Mouse (Mus musculus): ENCODE measurements around the gene Slc35b4. TPM values are rescaled to one million over a fixed set of nuclear protein-coding genes. Genes with fewer than 3 reads are reported as not detected.

Slc35b4 gene
- polyA plus RNA-seq, 1 experiment: 49.6 TPM

DNA sequence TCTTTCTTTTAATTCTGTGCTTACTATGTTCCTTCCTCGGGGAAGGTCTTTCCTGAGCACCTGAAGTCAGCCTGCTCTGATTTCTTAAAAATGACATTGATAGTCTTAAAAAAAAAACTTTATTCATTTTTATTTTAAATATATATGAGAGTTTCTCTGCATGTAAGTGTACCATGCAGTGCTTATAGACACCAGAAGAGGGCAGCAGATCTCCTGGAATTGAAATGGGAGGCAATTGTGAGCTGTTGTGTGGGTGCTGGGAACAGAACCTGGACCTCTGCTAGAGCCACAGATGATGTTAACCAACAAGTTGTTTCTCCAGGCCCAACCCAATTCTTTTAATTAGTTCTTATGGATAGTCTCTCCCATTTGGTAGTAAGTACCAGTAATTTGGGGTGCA, 18.1 kb upstream of the Slc35b4 start:
- Histone ChIP-seq H3K27me3 (ENCODE audit: control insufficient read depth, insufficient read depth, low read length) (no peaks in the 10 kb centered on the region), H3K4me3 (ENCODE audit: control insufficient read depth, insufficient read depth, low read length) (no peak overlapping the region), H3K27ac (ENCODE audit: control insufficient read depth, insufficient read depth, low read length) (no peak overlapping the region), H3K36me3 (ENCODE audit: control insufficient read depth, insufficient read depth, low read length) (no peaks in the 10 kb centered on the region), H3K4me1 (replicated peaks; ENCODE audit: control insufficient read depth, insufficient read depth, low read length) (no peaks in the 10 kb centered on the region)
- TF ChIP-seq POLR2A (IDR thresholded peaks at IDR 0.05; ENCODE audit: control insufficient read depth, extremely low read depth, insufficient read depth, low read length, poor library complexity) (no peak), CTCF (IDR thresholded peaks at IDR 0.05; ENCODE audit: borderline replicate concordance, control insufficient read depth, extremely low read depth, insufficient read depth, low read length, poor library complexity) (no peak)
- WGBS: 88% methylated on average over 1 of the region's 1 CpGs
- no peak for DNase-seq

GRCm38 (mm10) chr6:34193708-34194475, 17.0 kb upstream of the Slc35b4 start:
- TF ChIP-seq POLR2A (IDR thresholded peaks at IDR 0.05; ENCODE audit: control insufficient read depth, extremely low read depth, insufficient read depth, low read length, poor library complexity): no peak
- peak; percentile 68; the same call in 1 of the 2 replicates for TF ChIP-seq CTCF (IDR thresholded peaks at IDR 0.05; ENCODE audit: borderline replicate concordance, control insufficient read depth, extremely low read depth, insufficient read depth, low read length, poor library complexity)
- Histone ChIP-seq H3K27ac (ENCODE audit: control insufficient read depth, insufficient read depth, low read length) (no peak overlapping the region), H3K36me3 (ENCODE audit: control insufficient read depth, insufficient read depth, low read length) (no peaks in the 10 kb centered on the region), H3K4me1 (replicated peaks; ENCODE audit: control insufficient read depth, insufficient read depth, low read length) (no peaks in the 10 kb centered on the region), H3K27me3 (ENCODE audit: control insufficient read depth, insufficient read depth, low read length) (no peaks in the 10 kb centered on the region), H3K4me3 (ENCODE audit: control insufficient read depth, insufficient read depth, low read length) (no peak overlapping the region)
- peak; percentile 80 for DNase-seq
- WGBS: 61% methylated on average over 12 of the region's 12 CpGs

GRCm38 (mm10) chr6:34191401-34191800, 14.5 kb upstream of the Slc35b4 start:
- Histone ChIP-seq H3K36me3 (ENCODE audit: control insufficient read depth, insufficient read depth, low read length) (no peaks in the 10 kb centered on the region), H3K4me1 (replicated peaks; ENCODE audit: control insufficient read depth, insufficient read depth, low read length) (no peaks in the 10 kb centered on the region), H3K4me3 (ENCODE audit: control insufficient read depth, insufficient read depth, low read length) (no peak overlapping the region), H3K27me3 (ENCODE audit: control insufficient read depth, insufficient read depth, low read length) (no peaks in the 10 kb centered on the region), H3K27ac (ENCODE audit: control insufficient read depth, insufficient read depth, low read length) (no peak overlapping the region)
- whole genome bisulfite sequencing: 95% methylated on average over 8 of the region's 8 CpGs
- DNase-seq: no peak
- TF ChIP-seq CTCF (IDR thresholded peaks at IDR 0.05; ENCODE audit: borderline replicate concordance, control insufficient read depth, extremely low read depth, insufficient read depth, low read length, poor library complexity) (no peak), POLR2A (IDR thresholded peaks at IDR 0.05; ENCODE audit: control insufficient read depth, extremely low read depth, insufficient read depth, low read length, poor library complexity) (no peak)

- DNase-seq: no peak
- TF ChIP-seq POLR2A (IDR thresholded peaks at IDR 0.05; ENCODE audit: control insufficient read depth, extremely low read depth, insufficient read depth, low read length, poor library complexity): no peak
- TF ChIP-seq CTCF (IDR thresholded peaks at IDR 0.05; ENCODE audit: borderline replicate concordance, control insufficient read depth, extremely low read depth, insufficient read depth, low read length, poor library complexity): no peak
- Histone ChIP-seq H3K4me1 (replicated peaks; ENCODE audit: control insufficient read depth, insufficient read depth, low read length) (no peaks in the 10 kb centered on the region), H3K4me3 (ENCODE audit: control insufficient read depth, insufficient read depth, low read length) (no peak overlapping the region), H3K27me3 (ENCODE audit: control insufficient read depth, insufficient read depth, low read length) (no peaks in the 10 kb centered on the region), H3K36me3 (ENCODE audit: control insufficient read depth, insufficient read depth, low read length) (no peaks in the 10 kb centered on the region), H3K27ac (ENCODE audit: control insufficient read depth, insufficient read depth, low read length) (no peak overlapping the region)
- WGBS: 58% methylated on average over 3 of the region's 3 CpGs
Observed at GRCm38 (mm10) chr6:34189494-34189893, 12.6 kb upstream of the Slc35b4 start.

DNA sequence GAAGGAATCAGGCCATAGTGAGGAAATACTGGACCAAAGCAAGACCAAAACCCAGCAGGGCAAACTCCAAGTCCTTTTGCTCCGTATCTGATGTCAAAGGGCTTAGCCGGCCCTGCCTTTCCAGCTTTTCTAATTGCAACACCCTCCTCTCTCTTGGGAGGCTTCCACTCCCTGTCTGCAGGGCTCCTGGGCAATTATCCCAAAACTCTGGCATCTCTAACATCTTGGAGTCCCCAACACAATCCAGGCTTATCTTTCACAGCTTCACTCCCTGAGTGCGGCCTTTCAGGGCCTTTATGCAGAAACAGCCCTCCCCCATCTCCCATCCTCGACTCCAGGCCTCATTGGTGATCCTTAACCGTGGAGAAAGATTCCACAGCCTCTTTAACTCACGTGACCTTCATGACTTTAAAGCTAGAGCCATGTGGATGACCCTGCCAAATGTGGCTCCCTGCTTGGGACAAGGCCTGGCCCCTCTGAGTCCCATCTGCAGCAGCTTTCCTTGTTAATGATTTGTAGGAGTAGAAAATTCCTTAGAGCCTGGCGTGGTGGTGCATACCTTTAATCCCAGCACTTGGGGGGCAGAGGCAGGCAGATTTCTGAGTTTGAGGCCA, 11.2 kb upstream of the Slc35b4 start:
- H3K36me3 ChIP-seq (ENCODE audit: control insufficient read depth, insufficient read depth, low read length): no peaks in the 10 kb centered on the region
- no peak for DNase-seq
- 87% methylated on average over 7 of the region's 7 CpGs for WGBS
- TF ChIP-seq POLR2A (IDR thresholded peaks at IDR 0.05; ENCODE audit: control insufficient read depth, extremely low read depth, insufficient read depth, low read length, poor library complexity) (no peak), CTCF (IDR thresholded peaks at IDR 0.05; ENCODE audit: borderline replicate concordance, control insufficient read depth, extremely low read depth, insufficient read depth, low read length, poor library complexity) (no peak)
- no peak overlapping the region for H3K27ac ChIP-seq (ENCODE audit: control insufficient read depth, insufficient read depth, low read length)
- peaks cover 4% of the 10 kb centered on the region for H3K4me1 ChIP-seq (replicated peaks; ENCODE audit: control insufficient read depth, insufficient read depth, low read length)
- no peaks in the 10 kb centered on the region for H3K27me3 ChIP-seq (ENCODE audit: control insufficient read depth, insufficient read depth, low read length)
- H3K4me3 ChIP-seq (ENCODE audit: control insufficient read depth, insufficient read depth, low read length): no peak overlapping the region

- WGBS: 97% methylated on average over 2 of the region's 2 CpGs
- H3K27ac ChIP-seq (ENCODE audit: control insufficient read depth, insufficient read depth, low read length): no peak overlapping the region
- H3K36me3 ChIP-seq (ENCODE audit: control insufficient read depth, insufficient read depth, low read length): no peaks in the 10 kb centered on the region
- DNase-seq: no peak
- no peak overlapping the region for H3K4me3 ChIP-seq (ENCODE audit: control insufficient read depth, insufficient read depth, low read length)
- TF ChIP-seq POLR2A (IDR thresholded peaks at IDR 0.05; ENCODE audit: control insufficient read depth, extremely low read depth, insufficient read depth, low read length, poor library complexity): no peak
- TF ChIP-seq CTCF (IDR thresholded peaks at IDR 0.05; ENCODE audit: borderline replicate concordance, control insufficient read depth, extremely low read depth, insufficient read depth, low read length, poor library complexity): no peak
- H3K27me3 ChIP-seq (ENCODE audit: control insufficient read depth, insufficient read depth, low read length): no peaks in the 10 kb centered on the region
- peaks cover 11% of the 10 kb centered on the region for H3K4me1 ChIP-seq (replicated peaks; ENCODE audit: control insufficient read depth, insufficient read depth, low read length)
Observed at GRCm38 (mm10) chr6:34187273-34187863, 10.5 kb upstream of the Slc35b4 start.
